Mouse (Mus musculus): ENCODE measurements around the gene Serpinb9e.
"Not testable (repeated sequence)": the region's sequence is repeated elsewhere in the genome, so short reads cannot be mapped to it uniquely, and the experiment has no call there.

The Serpinb9e gene

DNA sequence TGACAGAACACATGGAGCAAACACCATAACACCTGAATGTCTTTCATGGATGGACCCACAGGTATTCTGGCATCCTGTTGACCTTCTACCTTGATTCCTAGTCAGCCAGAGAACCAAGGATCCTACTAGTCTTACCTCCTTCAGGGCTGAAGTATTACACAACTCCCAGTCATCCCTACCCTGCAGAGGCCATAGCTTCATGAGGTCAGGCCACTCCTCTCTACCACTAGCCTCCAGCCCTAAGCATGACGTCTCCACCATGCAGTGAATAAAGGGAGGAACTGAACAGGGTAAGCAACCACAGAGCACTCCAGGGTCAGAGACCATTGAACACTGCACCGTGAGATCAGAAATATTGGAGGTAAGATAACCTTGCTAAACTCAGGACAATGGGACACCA is at the start of gene Serpinb9e:
TSS of gene Serpinb9e (plus strand) at position 301 of the 400 bp plus-strand sequence.
- DNase-seq (ENCODE audit: low read depth, low spot score), result not testable (repeated sequence)

DNA sequence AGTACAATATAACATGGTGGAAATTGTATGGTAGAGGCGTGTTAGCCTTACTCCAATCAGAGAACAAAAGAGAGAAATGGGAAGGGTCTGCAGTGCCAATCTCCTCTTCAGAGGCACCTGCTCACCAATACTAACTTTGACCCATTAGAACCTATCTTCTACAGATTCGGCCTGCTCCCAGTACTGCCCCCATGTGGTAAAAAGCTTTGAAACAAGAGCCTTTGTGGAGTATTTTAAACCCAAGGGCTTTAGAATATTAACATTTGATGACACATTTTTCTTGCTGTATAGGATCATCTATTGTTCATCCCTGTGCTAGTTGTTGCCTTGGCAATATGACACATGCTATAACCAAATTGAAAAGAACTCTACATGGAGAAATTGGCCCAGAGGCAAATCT is 49.7 kb upstream of the Serpinb9e start:
- no peak for DNase-seq (ENCODE audit: low read depth, low spot score)

DNA sequence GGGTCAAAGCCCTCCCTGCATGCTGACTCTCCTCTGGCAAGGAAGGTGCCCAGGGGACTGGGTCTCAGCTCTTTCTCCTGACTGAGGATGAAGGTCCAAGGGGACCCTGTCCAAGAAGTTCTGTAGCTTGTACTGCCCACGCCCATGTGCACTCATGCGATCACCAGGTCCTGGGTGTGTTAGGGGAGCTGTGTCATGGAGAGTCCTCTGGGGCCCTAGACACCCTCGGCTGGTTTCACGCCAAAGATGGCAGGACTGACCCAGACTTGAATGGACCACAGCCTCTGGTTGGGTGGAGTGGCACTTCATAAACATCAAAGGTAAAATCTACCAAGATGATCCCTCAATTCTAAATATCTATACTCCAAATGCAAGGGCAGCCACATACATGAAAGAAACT is 59.2 kb downstream of the Serpinb9e start:
- not testable (repeated sequence) for DNase-seq (ENCODE audit: low read depth, low spot score)
